27 mouse cellular contexts compared by ENCODE assay signal in the genomic region with DNA sequence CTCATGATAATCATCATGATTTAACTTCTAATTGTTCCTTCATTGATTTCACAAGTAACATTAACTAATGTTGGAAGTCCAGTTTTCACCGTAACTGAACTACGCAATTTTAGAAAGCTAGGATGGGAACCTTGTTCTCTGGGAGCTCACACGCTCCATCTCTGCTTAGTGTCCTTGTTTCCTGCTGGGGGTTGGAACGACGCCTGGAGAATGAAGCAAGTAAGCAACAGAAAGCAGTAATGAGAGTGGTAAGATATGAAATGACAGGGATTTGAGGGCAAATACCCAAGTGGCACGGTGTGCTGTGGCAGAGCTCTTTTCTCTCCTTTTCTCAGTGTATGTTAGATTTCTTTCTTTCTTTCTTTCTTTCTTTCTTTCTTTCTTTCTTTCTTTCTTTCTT.
DNase-seq lines count a peak whose midpoint lies in the region; ATAC-seq lines count a peak whose summit lies in the region.
"Had no signal": no experiment of that assay in that cellular context is flagged by ENCODE, and none has a peak within 500 bp of the region (broad histone marks: within the 10 kb centered on the region; RNA-seq: fewer than 3 reads in every experiment).

No protein-coding gene starts in this region.

- DNase-seq in forebrain, embryonic 14.5 days (ENCODE audit: low spot score), result peak; percentile 16
- DNase-seq in Muller cell, postnatal 12 days (ENCODE audit: inconsistent ontology term), result peak; percentile 71
- DNase-seq in cerebellum, adult 18-20 months, result peak; percentile 19 to 21
- peak; percentile 64 to 83 for DNase-seq in cerebellum, postnatal 25 days
- no peak for DNase-seq in natural killer cell, adult 2 months (ENCODE audit: low spot score in 2 of 2)
- no peak for DNase-seq in urinary bladder, postnatal 4 days (ENCODE audit: low spot score in 2 of 2)
- DNase-seq: gastrocnemius, postnatal 10 days; heart, adult 18-20 months; heart, postnatal 10 days; kidney, adult 2 months; liver, postnatal 0 days; thymus, adult 2 months; thymus, postnatal 4 days had no signal

- no peak for ATAC-seq in forebrain, embryonic 14.5 days
- no peak for ATAC-seq in forebrain, embryonic 12.5 days (ENCODE audit: low FRiP score)
- ATAC-seq: forebrain, embryonic 16.5 days; liver, postnatal 0 days; lung, postnatal 0 days; midbrain, embryonic 16.5 days; Patski had no signal

- no peak overlapping the region for H3K27ac ChIP-seq in forebrain, embryonic 14.5 days (ENCODE audit: low read depth, low read length)
- H3K27ac ChIP-seq in forebrain, embryonic 12.5 days, result no peak overlapping the region
- H3K27ac ChIP-seq: embryonic facial prominence, embryonic 15.5 days; hindbrain, embryonic 12.5 days; kidney, postnatal 0 days; left cerebral cortex, adult 2 months; limb, embryonic 10.5 days; macrophage; neural tube, embryonic 15.5 days; stomach, postnatal 0 days had no signal

- no peaks in the 10 kb centered on the region for H3K9me3 ChIP-seq in forebrain, embryonic 14.5 days (replicated peaks; ENCODE audit: control insufficient read depth, low read length)
- H3K9me3 ChIP-seq in forebrain, embryonic 12.5 days, result no peaks in the 10 kb centered on the region
- H3K9me3 ChIP-seq: embryonic facial prominence, embryonic 15.5 days; hindbrain, embryonic 12.5 days; limb, embryonic 10.5 days; neural tube, embryonic 15.5 days had no signal

- H3K27me3 ChIP-seq in forebrain, embryonic 14.5 days (replicated peaks; ENCODE audit: control insufficient read depth, insufficient read depth, low read length), result no peaks in the 10 kb centered on the region
- no peaks in the 10 kb centered on the region for H3K27me3 ChIP-seq in forebrain, embryonic 12.5 days
- H3K27me3 ChIP-seq: embryonic facial prominence, embryonic 15.5 days; heart, embryonic 12.5 days; hindbrain, embryonic 12.5 days; neural tube, embryonic 15.5 days; Patski had no signal

- H3K4me2 ChIP-seq in forebrain, embryonic 14.5 days (ENCODE audit: low read length), result no peak overlapping the region
- H3K4me2 ChIP-seq in forebrain, embryonic 12.5 days, result no peak overlapping the region
- H3K4me2 ChIP-seq: embryonic facial prominence, embryonic 15.5 days; heart, embryonic 12.5 days; hindbrain, embryonic 12.5 days; neural tube, embryonic 15.5 days had no signal

- no peaks in the 10 kb centered on the region for H3K4me1 ChIP-seq in forebrain, embryonic 14.5 days (ENCODE audit: control insufficient read depth, insufficient read depth, low read length)
- H3K4me1 ChIP-seq in forebrain, embryonic 12.5 days, result no peaks in the 10 kb centered on the region
- H3K4me1 ChIP-seq: embryonic facial prominence, embryonic 15.5 days; heart, embryonic 12.5 days; hindbrain, embryonic 12.5 days; limb, embryonic 10.5 days; neural tube, embryonic 15.5 days had no signal

- WGBS in forebrain, embryonic 14.5 days, result 79% methylated on average over 6 of the region's 6 CpGs
- WGBS in forebrain, embryonic 12.5 days, result 78% methylated on average over 6 of the region's 6 CpGs

- no peaks in the 10 kb centered on the region for H3K36me3 ChIP-seq in forebrain, embryonic 14.5 days (ENCODE audit: control insufficient read depth, insufficient read depth, low read length)
- H3K36me3 ChIP-seq in forebrain, embryonic 12.5 days (replicated peaks), result no peaks in the 10 kb centered on the region
- H3K36me3 ChIP-seq: embryonic facial prominence, embryonic 15.5 days; heart, embryonic 12.5 days; hindbrain, embryonic 12.5 days; limb, embryonic 10.5 days; neural tube, embryonic 15.5 days had no signal

- H3K4me3 ChIP-seq in forebrain, embryonic 14.5 days (ENCODE audit: low read depth, low read length), result no peak overlapping the region
- no peak overlapping the region for H3K4me3 ChIP-seq in forebrain, embryonic 12.5 days (replicated peaks)
- H3K4me3 ChIP-seq: embryonic facial prominence, embryonic 15.5 days; heart, embryonic 12.5 days; hindbrain, embryonic 12.5 days; left cerebral cortex, adult 2 months; limb, embryonic 10.5 days; neural tube, embryonic 15.5 days had no signal

- H3K9ac ChIP-seq in forebrain, embryonic 14.5 days (ENCODE audit: low read length), result no peak overlapping the region
- no peak overlapping the region for H3K9ac ChIP-seq in forebrain, embryonic 12.5 days
- H3K9ac ChIP-seq: embryonic facial prominence, embryonic 15.5 days; heart, embryonic 12.5 days; hindbrain, embryonic 12.5 days; liver, postnatal 0 days; neural tube, embryonic 15.5 days had no signal

Comparison
In these comparisons a context has a peak if more than half of its experiments do, and no peak if none do; other contexts are left out.
1. DNase-seq: peak in forebrain, embryonic 14.5 days (single experiment), Muller cell, postnatal 12 days (single experiment), cerebellum, adult 18-20 months (2 of 2) and cerebellum, postnatal 25 days (2 of 2); none in natural killer cell, adult 2 months (0 of 2) and urinary bladder, postnatal 4 days (0 of 2).